Mouse (Mus musculus): ENCODE measurements around the gene Cnot11. TPM values are rescaled to one million over a fixed set of nuclear protein-coding genes. Genes with fewer than 3 reads are reported as not detected.
"Not testable (repeated sequence)": the region's sequence is repeated elsewhere in the genome, so short reads cannot be mapped to it uniquely, and the experiment has no call there.

Gene Cnot11
- polyA plus RNA-seq, 1 experiment from 2014 or later = 36.2 TPM

- Histone ChIP-seq H3K9ac (ENCODE audit: low read depth, low read length) (no peak overlapping the region), H3K9me3 (ENCODE audit: control insufficient read depth, low read length) (no peaks in the 10 kb centered on the region; the same call in 1 of the 2 replicates), H3K27ac (ENCODE audit: low read depth, low read length) (no peak overlapping the region), H3K4me1 (ENCODE audit: control insufficient read depth, insufficient read depth, low read length) (no peaks in the 10 kb centered on the region), H3K4me2 (replicated peaks; ENCODE audit: low read depth, low read length) (no peak overlapping the region), H3K4me3 (ENCODE audit: low read length) (no peak overlapping the region), H3K27me3 (ENCODE audit: control insufficient read depth, insufficient read depth, low read length) (no peaks in the 10 kb centered on the region), H3K36me3 (ENCODE audit: control insufficient read depth, insufficient read depth, low read length) (no peaks in the 10 kb centered on the region)
- ATAC-seq (ENCODE audit: low FRiP score, low TSS enrichment) = no peak
- 93% methylated on average over 9 of the region's 9 CpGs for WGBS
Measured at GRCm38 (mm10) chr1:39583173-39583572, 48.4 kb downstream of the Cnot11 start.

GRCm38 (mm10) chr1:39585416-39585815 is 50.6 kb downstream of the Cnot11 start:
- ATAC-seq (ENCODE audit: low FRiP score, low TSS enrichment) = no peak
- H3K4me1 ChIP-seq (ENCODE audit: control insufficient read depth, insufficient read depth, low read length) = no peaks in the 10 kb centered on the region
- no peak overlapping the region for H3K4me2 ChIP-seq (replicated peaks; ENCODE audit: low read depth, low read length)
- H3K9ac ChIP-seq (ENCODE audit: low read depth, low read length) = no peak overlapping the region
- no peaks in the 10 kb centered on the region for H3K36me3 ChIP-seq (ENCODE audit: control insufficient read depth, insufficient read depth, low read length)
- no peaks in the 10 kb centered on the region; the same call in 1 of the 2 replicates for H3K9me3 ChIP-seq (ENCODE audit: control insufficient read depth, low read length)
- WGBS = 78% methylated on average over 9 of the region's 9 CpGs
- H3K27me3 ChIP-seq (ENCODE audit: control insufficient read depth, insufficient read depth, low read length) = no peaks in the 10 kb centered on the region
- H3K4me3 ChIP-seq (ENCODE audit: low read length) = no peak overlapping the region
- no peak overlapping the region for H3K27ac ChIP-seq (ENCODE audit: low read depth, low read length)

DNA sequence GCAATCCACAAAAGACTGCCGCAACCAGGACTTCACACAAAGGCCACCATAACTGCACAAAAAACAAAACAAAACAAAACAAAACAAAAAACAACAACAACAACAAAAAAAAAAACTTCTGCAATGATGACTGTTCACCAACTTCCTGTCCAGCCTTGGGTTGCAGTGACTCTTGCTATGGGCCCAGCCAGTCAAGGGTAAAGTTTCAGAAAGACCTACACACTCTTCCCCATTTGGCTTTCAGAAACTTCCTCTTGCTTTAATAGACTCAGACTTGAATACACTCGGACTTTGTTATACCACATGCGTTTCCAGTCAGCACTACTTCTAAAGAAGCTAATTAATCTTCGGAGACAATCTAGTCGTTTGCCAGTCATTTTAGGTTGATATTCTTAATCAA is 55.4 kb downstream of the Cnot11 start:
- Histone ChIP-seq H3K27me3 (ENCODE audit: control insufficient read depth, insufficient read depth, low read length) (no peaks in the 10 kb centered on the region), H3K9ac (ENCODE audit: low read depth, low read length) (no peak overlapping the region), H3K4me3 (ENCODE audit: low read length) (no peak overlapping the region), H3K4me1 (ENCODE audit: control insufficient read depth, insufficient read depth, low read length) (no peaks in the 10 kb centered on the region), H3K36me3 (ENCODE audit: control insufficient read depth, insufficient read depth, low read length) (no peaks in the 10 kb centered on the region), H3K9me3 (ENCODE audit: control insufficient read depth, low read length) (no peaks in the 10 kb centered on the region), H3K4me2 (replicated peaks; ENCODE audit: low read depth, low read length) (no peak overlapping the region), H3K27ac (ENCODE audit: low read depth, low read length) (no peak overlapping the region)
- 80% methylated on average over 5 of the region's 5 CpGs for WGBS
- no peak for ATAC-seq (ENCODE audit: low FRiP score, low TSS enrichment)

DNA sequence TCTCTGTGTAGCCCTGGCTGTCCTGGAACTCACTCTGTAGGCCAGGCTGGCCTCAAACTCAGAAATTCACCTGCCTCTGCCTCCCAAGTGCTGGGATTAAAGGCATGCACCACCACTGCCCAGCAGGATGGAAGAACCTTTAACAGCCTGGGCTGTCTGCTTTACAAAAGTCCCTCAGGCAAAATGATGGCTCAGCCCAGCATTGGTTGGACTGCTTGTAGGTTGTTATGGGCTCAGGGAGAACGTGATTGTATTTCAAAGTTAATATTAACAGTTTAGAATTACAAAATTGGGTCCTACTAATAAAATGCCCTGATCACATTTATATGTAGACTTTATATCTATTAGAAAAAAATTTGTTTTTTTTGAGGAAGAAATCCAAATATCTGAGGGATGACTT is 56.8 kb downstream of the Cnot11 start:
- H3K9me3 ChIP-seq (ENCODE audit: control insufficient read depth, low read length); H3K9ac ChIP-seq (ENCODE audit: low read depth, low read length); H3K27me3 ChIP-seq (ENCODE audit: control insufficient read depth, insufficient read depth, low read length); H3K4me3 ChIP-seq (ENCODE audit: low read length); H3K4me1 ChIP-seq (ENCODE audit: control insufficient read depth, insufficient read depth, low read length); H3K36me3 ChIP-seq (ENCODE audit: control insufficient read depth, insufficient read depth, low read length); H3K27ac ChIP-seq (ENCODE audit: low read depth, low read length); H3K4me2 ChIP-seq (replicated peaks; ENCODE audit: low read depth, low read length); ATAC-seq (ENCODE audit: low FRiP score, low TSS enrichment): not testable (repeated sequence)
- 73% methylated on average over 1 of the region's 1 CpGs for WGBS

GRCm38 (mm10) chr1:39592090-39592489 is 57.3 kb downstream of the Cnot11 start:
- no peaks in the 10 kb centered on the region for H3K4me1 ChIP-seq (ENCODE audit: control insufficient read depth, insufficient read depth, low read length)
- no peak overlapping the region for H3K4me3 ChIP-seq (ENCODE audit: low read length)
- H3K36me3 ChIP-seq (ENCODE audit: control insufficient read depth, insufficient read depth, low read length) = no peaks in the 10 kb centered on the region
- H3K27ac ChIP-seq (ENCODE audit: low read depth, low read length) = no peak overlapping the region
- ATAC-seq (ENCODE audit: low FRiP score, low TSS enrichment) = no peak
- H3K9ac ChIP-seq (ENCODE audit: low read depth, low read length) = no peak overlapping the region
- H3K9me3 ChIP-seq (ENCODE audit: control insufficient read depth, low read length) = no peaks in the 10 kb centered on the region
- no peak overlapping the region for H3K4me2 ChIP-seq (replicated peaks; ENCODE audit: low read depth, low read length)
- H3K27me3 ChIP-seq (ENCODE audit: control insufficient read depth, insufficient read depth, low read length) = no peaks in the 10 kb centered on the region
- 77% methylated on average over 4 of the region's 4 CpGs for WGBS

DNA sequence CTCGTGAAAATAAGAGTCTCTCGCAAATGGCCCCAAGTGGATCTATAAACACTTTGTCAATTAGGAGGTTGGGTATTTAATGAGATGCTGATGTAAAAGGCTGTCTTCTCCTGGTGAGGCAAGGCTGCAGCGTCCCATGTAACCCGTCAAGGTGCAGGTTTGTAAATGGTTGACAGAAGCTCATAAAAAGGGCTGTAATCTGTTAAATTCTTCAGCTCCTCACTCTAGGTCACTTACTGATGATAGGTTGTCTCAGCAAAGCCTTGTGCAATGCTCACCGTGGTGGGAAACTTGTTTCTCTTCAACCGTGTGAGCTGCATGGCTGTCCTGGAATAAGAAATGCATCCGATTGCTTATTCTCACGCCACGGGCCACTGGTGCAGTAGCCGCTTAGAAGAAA is 59.0 kb downstream of the Cnot11 start:
- Histone ChIP-seq H3K4me3 (ENCODE audit: low read length) (no peak overlapping the region), H3K27ac (ENCODE audit: low read depth, low read length) (no peak overlapping the region), H3K36me3 (ENCODE audit: control insufficient read depth, insufficient read depth, low read length) (no peaks in the 10 kb centered on the region), H3K27me3 (ENCODE audit: control insufficient read depth, insufficient read depth, low read length) (no peaks in the 10 kb centered on the region), H3K4me1 (ENCODE audit: control insufficient read depth, insufficient read depth, low read length) (no peaks in the 10 kb centered on the region), H3K9ac (ENCODE audit: low read depth, low read length) (no peak overlapping the region), H3K4me2 (replicated peaks; ENCODE audit: low read depth, low read length) (no peak overlapping the region), H3K9me3 (ENCODE audit: control insufficient read depth, low read length) (no peaks in the 10 kb centered on the region)
- 70% methylated on average over 10 of the region's 10 CpGs for WGBS
- ATAC-seq (ENCODE audit: low FRiP score, low TSS enrichment) = no peak

Other genes starting within 250 kb of the Cnot11 start
- gene Rpl31, start 167.2 kb upstream of the Cnot11 start, polyA plus RNA-seq (2014; fragmentation: Nextera tagmentation; extraction: Ambion mirVana) = 756 and 1,061 TPM in 2 replicates
- 6.4 and 12.2 TPM in 2 replicates for gene Tbc1d8, start 56.2 kb upstream of the Cnot11 start, polyA plus RNA-seq (2014; fragmentation: Nextera tagmentation; extraction: Ambion mirVana)
- gene Rnf149, start 42.4 kb downstream of the Cnot11 start, polyA plus RNA-seq (2014; fragmentation: Nextera tagmentation; extraction: Ambion mirVana) = 41.3 and 45.2 TPM in 2 replicates
- gene Creg2, start 116.5 kb downstream of the Cnot11 start, polyA plus RNA-seq (2014; fragmentation: Nextera tagmentation; extraction: Ambion mirVana) = 0.04 TPM in 1 of 2 replicates, not detected in the other
- gene Rfx8, start 186.0 kb downstream of the Cnot11 start, polyA plus RNA-seq (2014; fragmentation: Nextera tagmentation; extraction: Ambion mirVana) = 0.18 TPM in 1 of 2 replicates, not detected in the other

All from kidney, embryonic 14.5 days (tissue).